Mouse (Mus musculus) Patski (cell line): ENCODE measurements around the gene Abr. TPM values are rescaled to one million over a fixed set of nuclear protein-coding genes. Genes with fewer than 3 reads are reported as not detected.

ENCODE experiments used
- ATAC-seq: fragments of 100-300 bp; one replicate; pipeline ENCODE4 v1.8.0; 2021
- CTCF ChIA-PET: fragments of 350-600 bp; sonication (Branson Sonifier 250); formaldehyde crosslinking; loops from one replicate; lab custom pipeline; 2022; ENCODE audit warnings: inconsistent platforms; lab: Charles Lee
- POLR2A ChIA-PET: fragments of 350-600 bp; sonication (Branson Sonifier 250); formaldehyde crosslinking; loops from one replicate; lab custom pipeline; 2022; ENCODE audit warnings: antibody characterized with exemption, inconsistent platforms; lab: Charles Lee
- DNase-seq: peaks from one replicate; pipeline ENCODE4 v3.0.0-alpha.2; 2011; ENCODE audit warnings: low read depth, low spot score
- H3K27me3 ChIP-seq: fragments of 371-371 bp; one replicate; pipeline ENCODE4 v1.5.1; 2021
- CTCF ChIP-seq: fragments of 100-300 bp; IDR thresholded peaks from one replicate; pipeline ENCODE4 v1.5.1; 2021
- in situ Hi-C: fragments of 300-500 bp; cut with MboI; formaldehyde crosslinking; loops from 3 replicates; pipeline ENCODE4 v1.11.1; 2018; ENCODE audit warnings: low pct_unique_long_range_greater_than_20kb, mixed read lengths
- polyA plus RNA-seq: library from polyadenylated mRNA; unstranded; gene quantifications from one replicate; pipeline ENCODE4 v1.2.3, GENCODE M21; 2021

The Abr gene
- polyA plus RNA-seq, 1 experiment from 2014 or later: 136 TPM

GRCm38 (mm10) chr11:76624881-76625280 is 2.8 kb upstream of the Abr start:
- TF ChIP-seq CTCF: no peak
- DNase-seq (no peak), ATAC-seq (no peak)
- CTCF ChIA-PET: interaction anchor here (1.4 kb wide), 1 partner anchor 38 kb away, joined by 4 read pairs; no protein-coding TSS in a partner anchor
- in situ Hi-C loops: loop anchor here (5.0 kb wide), 1 partner anchor 38 kb away; no protein-coding TSS in a partner anchor
- H3K27me3 ChIP-seq: no peaks in the 10 kb centered on the region
- POLR2A ChIA-PET: interaction anchor here (0.7 to 1.4 kb wide), 3 partner anchors 20 to 23 kb away, joined by 3 to 5 read pairs (median 3); no protein-coding TSS in a partner anchor

GRCm38 (mm10) chr11:76624071-76624470 is 2.0 kb upstream of the Abr start:
- in situ Hi-C loops: loop anchor here (5.0 kb wide), 1 partner anchor 37 kb away; no protein-coding TSS in a partner anchor
- ChIA-PET CTCF (interaction anchor here (1.0 to 2.2 kb wide), 5 partner anchors 8 to 78 kb away, joined by 3 to 7 read pairs (median 4); no protein-coding TSS in a partner anchor), POLR2A (interaction anchor here (0.9 to 1.4 kb wide), 2 partner anchors 19 to 23 kb away, joined by 3 to 5 read pairs; no protein-coding TSS in a partner anchor)

GRCm38 (mm10) chr11:76623206-76623961 is 1.3 kb upstream of the Abr start:
- ChIA-PET POLR2A (interaction anchor here (0.6 to 1.7 kb wide), 7 partner anchors 9 to 1468 kb away, joined by 3 to 9 read pairs (median 3); no protein-coding TSS in a partner anchor), CTCF (interaction anchor here (0.7 to 2.2 kb wide), 9 partner anchors 9 to 94 kb away, joined by 3 to 7 read pairs (median 4); no protein-coding TSS in a partner anchor)
- in situ Hi-C loops: loop anchor here (5.0 kb wide), 1 partner anchor 36 kb away; no protein-coding TSS in a partner anchor
- H3K27me3 ChIP-seq: no peaks in the 10 kb centered on the region
- ATAC-seq: peak; percentile 63
- TF ChIP-seq CTCF: no peak
- DNase-seq: no peak

More at GRCm38 (mm10) chr11:76624071-76624470, 2.0 kb upstream of the Abr start:
- DNase-seq (no peak), ATAC-seq (no peak)
- no peak for TF ChIP-seq CTCF
- H3K27me3 ChIP-seq: no peaks in the 10 kb centered on the region

GRCm38 (mm10) chr11:76622566-76623205 is 572 bp upstream of the Abr start:
- DNase-seq: no peak
- in situ Hi-C loops: loop anchor here (5.0 kb wide), 1 partner anchor 35 kb away; no protein-coding TSS in a partner anchor
- no peak for TF ChIP-seq CTCF

GRCm38 (mm10) chr11:76618134-76618533 is 4.0 kb downstream of the Abr start:
- ATAC-seq (no peak), DNase-seq (no peak)
- no peak for TF ChIP-seq CTCF
- POLR2A ChIA-PET: interaction anchor here (1.4 kb wide), 1 partner anchor 14 kb away, joined by 5 read pairs; no protein-coding TSS in a partner anchor
- CTCF ChIA-PET: interaction anchor here (1.6 to 2.0 kb wide), 2 partner anchors 19 to 31 kb away, joined by 5 read pairs; no protein-coding TSS in a partner anchor
- in situ Hi-C loops: no loop called here
- H3K27me3 ChIP-seq: no peaks in the 10 kb centered on the region

More at GRCm38 (mm10) chr11:76622566-76623205, 572 bp upstream of the Abr start:
- ChIA-PET POLR2A (interaction anchor here (1.0 to 1.7 kb wide), 4 partner anchors 27 to 93 kb away, joined by 3 to 6 read pairs (median 3); no protein-coding TSS in a partner anchor), CTCF (interaction anchor here (1.0 to 2.2 kb wide), 8 partner anchors 10 to 94 kb away, joined by 3 to 7 read pairs (median 4); no protein-coding TSS in a partner anchor)
- H3K27me3 ChIP-seq: no peaks in the 10 kb centered on the region
- ATAC-seq: peak; percentile 17

GRCm38 (mm10) chr11:76614246-76614645 is 7.9 kb downstream of the Abr start:
- in situ Hi-C loops: no loop called here
- ChIA-PET CTCF (interaction anchor here (1.1 kb wide), 1 partner anchor 32 kb away, joined by 3 read pairs; no protein-coding TSS in a partner anchor), POLR2A (interaction anchor here (0.6 to 0.9 kb wide), 2 partner anchors 9 kb away, joined by 3 read pairs; no protein-coding TSS in a partner anchor)
- DNase-seq: no peak
- no peaks in the 10 kb centered on the region for H3K27me3 ChIP-seq
- ATAC-seq: no peak
- TF ChIP-seq CTCF: no peak

GRCm38 (mm10) chr11:76612638-76613104 is 9.4 kb downstream of the Abr start:
- ATAC-seq: no peak
- in situ Hi-C loops: no loop called here
- H3K27me3 ChIP-seq: no peaks in the 10 kb centered on the region
- ChIA-PET CTCF (interaction anchor here (1.4 kb wide), 1 partner anchor 10 kb away, joined by 3 read pairs; no protein-coding TSS in a partner anchor), POLR2A (no interaction called here)
- no peak for TF ChIP-seq CTCF
- DNase-seq: no peak

DNA sequence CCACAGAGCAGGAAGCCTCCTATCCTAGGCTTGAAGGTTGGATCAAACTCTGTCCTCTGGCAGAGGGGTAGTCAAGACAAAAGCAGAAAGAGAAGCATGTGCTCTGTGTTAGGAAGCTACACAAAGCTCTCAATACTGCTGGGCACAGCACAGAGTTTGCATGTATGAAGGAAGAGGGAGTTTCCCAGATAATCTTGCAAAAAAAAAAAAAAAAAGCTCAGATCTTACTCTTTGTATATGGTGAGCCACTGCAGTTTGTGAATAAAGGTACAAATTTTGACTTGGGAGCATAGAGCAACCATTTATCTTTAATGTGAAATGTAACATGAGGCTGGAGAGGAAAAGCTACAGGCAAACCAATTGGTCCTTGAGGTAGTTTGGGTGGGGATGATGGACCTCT is 11.2 kb downstream of the Abr start:
- TF ChIP-seq CTCF: no peak
- DNase-seq (no peak), ATAC-seq (no peak)
- POLR2A ChIA-PET: interaction anchor here (0.6 kb wide), 1 partner anchor 14 kb away, joined by 3 read pairs; no protein-coding TSS in a partner anchor
- in situ Hi-C loops: no loop called here
- H3K27me3 ChIP-seq: no peaks in the 10 kb centered on the region
- CTCF ChIA-PET: no interaction called here

GRCm38 (mm10) chr11:76606521-76606920 is 15.6 kb downstream of the Abr start:
- POLR2A ChIA-PET: no interaction called here
- ATAC-seq (no peak), DNase-seq (no peak)
- H3K27me3 ChIP-seq: no peaks in the 10 kb centered on the region
- in situ Hi-C loops: no loop called here
- CTCF ChIA-PET: interaction anchor here (1.2 to 2.7 kb wide), 3 partner anchors 10 to 39 kb away, joined by 3 to 9 read pairs (median 4); no protein-coding TSS in a partner anchor
- no peak for TF ChIP-seq CTCF
